Mouse (Mus musculus) adrenal gland, postnatal 0 days (tissue): ENCODE results near the gene Trim30c. TPM values are rescaled to one million over a fixed set of nuclear protein-coding genes. Genes with fewer than 3 reads are reported as not detected.

ENCODE experiments used
- polyA plus RNA-seq: library from polyadenylated mRNA; unstranded; fragments of >200 nt; fragmentation: Nextera tagmentation; extraction: Ambion mirVana; gene quantifications from 2 replicates; pipeline ENCODE4 v1.2.1, GENCODE M21; 2015

Gene Trim30c
- polyA plus RNA-seq = 0.12 and 0.60 TPM in 2 replicates

DNA sequence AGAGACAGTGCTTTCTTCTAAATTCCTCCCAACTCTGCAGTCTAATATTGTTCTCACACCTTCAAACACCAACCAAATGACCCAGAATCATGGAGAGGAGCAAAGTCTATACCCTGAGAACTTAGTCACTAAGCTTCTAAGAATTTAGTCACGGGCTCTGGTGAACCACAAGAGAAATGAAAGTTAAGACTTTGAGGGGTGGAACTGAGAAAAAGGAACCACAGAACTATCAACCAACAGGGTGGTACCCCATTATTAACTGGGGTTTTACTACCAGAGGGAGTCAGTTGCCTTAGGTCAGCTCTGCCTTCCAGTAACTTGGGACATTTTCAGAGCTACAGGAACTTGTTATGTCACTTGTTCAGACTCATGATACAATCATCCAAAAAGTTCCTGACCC is at the start of gene Trim30c:
Gene Trim30c (minus strand): TSS at position 140 of the 400 bp plus-strand sequence.

GRCm38 (mm10) chr7:104369736-104370414 is 30.8 kb downstream of the Trim30c start, which contains the start of gene Trim30b:
Gene Trim30b, minus strand, starts transcription at chr7:104369884.

DNA sequence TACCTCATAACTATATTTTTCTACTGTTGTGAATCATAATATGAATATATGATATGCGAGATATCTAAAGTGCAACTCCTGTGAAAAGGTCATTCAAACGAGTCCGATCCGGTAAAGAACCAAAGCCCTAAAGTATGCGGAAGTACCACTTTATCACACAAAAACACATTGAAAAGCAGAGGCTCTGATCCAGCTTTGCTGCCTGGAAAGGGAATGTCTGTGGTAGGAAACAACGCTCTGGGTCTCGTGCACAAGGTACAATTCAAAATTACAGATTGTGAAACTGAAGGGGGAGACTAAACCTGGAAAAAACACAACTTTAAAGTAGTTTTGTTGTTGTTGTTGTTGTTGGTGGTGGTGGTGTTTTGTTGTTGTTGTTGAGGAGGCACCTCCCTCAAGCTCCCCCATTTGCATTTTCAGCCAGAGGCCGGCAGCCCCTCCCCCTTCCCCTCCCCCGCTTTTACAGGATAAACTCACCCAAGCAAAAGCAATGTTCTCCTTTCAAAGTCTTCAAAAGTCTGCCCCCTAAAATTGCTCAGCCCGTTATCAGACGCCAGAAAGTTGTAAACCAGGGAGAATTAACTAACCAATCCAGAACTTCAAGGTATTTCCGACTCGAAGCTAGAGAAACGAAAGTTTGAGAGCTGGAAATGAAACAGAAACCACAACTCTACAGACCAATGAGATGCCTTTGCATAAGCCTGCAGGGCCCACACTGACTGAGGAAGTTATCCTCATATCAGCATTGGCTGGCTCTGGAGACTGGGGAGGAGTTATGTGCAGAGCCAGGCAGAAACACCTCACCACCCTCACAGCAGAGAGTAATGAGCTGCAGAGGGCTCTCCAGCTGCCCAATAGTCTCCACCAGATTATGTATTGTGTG is 47.7 kb downstream of the Trim30c start, which contains the start of gene Trim12c:
Gene Trim12c (minus strand): TSS at position 646 of the 883 bp plus-strand sequence.

Other genes with a start within 250 kb of the Trim30c start
- not detected in 2 replicates for gene Olfm5, start 236.0 kb downstream of the Trim30c start, polyA plus RNA-seq
- 0.09 and 0.10 TPM in 2 replicates for gene Olfr648, start 217.4 kb downstream of the Trim30c start, polyA plus RNA-seq
- gene Olfr649, start 204.9 kb downstream of the Trim30c start, polyA plus RNA-seq = not detected in 2 replicates
- 0.95 and 1.4 TPM in 2 replicates for gene Trim6, start 182.0 kb downstream of the Trim30c start, polyA plus RNA-seq
- 5.5 and 7.2 TPM in 2 replicates for gene Trim34a, start 156.4 kb downstream of the Trim30c start, polyA plus RNA-seq
- gene Trim5, start 112.7 kb downstream of the Trim30c start, polyA plus RNA-seq = 1.5 and 2.9 TPM in 2 replicates
- 22.6 and 24.5 TPM in 2 replicates for gene Trim12a, start 85.4 kb downstream of the Trim30c start, polyA plus RNA-seq
- gene Trim34b, start 71.4 kb downstream of the Trim30c start, polyA plus RNA-seq = 0.11 and 0.25 TPM in 2 replicates
- 4.2 and 5.0 TPM in 2 replicates for gene Trim12c, start 47.5 kb downstream of the Trim30c start, polyA plus RNA-seq
- gene Trim30b, start 31.0 kb downstream of the Trim30c start, polyA plus RNA-seq = 0.69 and 0.73 TPM in 2 replicates
- gene Trim30a, start 64.4 kb upstream of the Trim30c start, polyA plus RNA-seq = 4.2 and 7.9 TPM in 2 replicates
- gene Trim30d, start 107.0 kb upstream of the Trim30c start, polyA plus RNA-seq = 4.2 and 7.8 TPM in 2 replicates
- gene Olfr651, start 149.3 kb upstream of the Trim30c start, polyA plus RNA-seq = not detected in 2 replicates
- not detected in 2 replicates for gene Olfr652, start 160.1 kb upstream of the Trim30c start, polyA plus RNA-seq
- not detected in 2 replicates for gene Olfr653, start 176.5 kb upstream of the Trim30c start, polyA plus RNA-seq
- not detected in 2 replicates for gene Olfr654, start 186.2 kb upstream of the Trim30c start, polyA plus RNA-seq
- gene Olfr655, start 200.9 kb upstream of the Trim30c start, polyA plus RNA-seq = not detected in 2 replicates
- not detected in 2 replicates for gene Olfr656, start 213.1 kb upstream of the Trim30c start, polyA plus RNA-seq
- gene Olfr657, start 224.0 kb upstream of the Trim30c start, polyA plus RNA-seq = not detected in 2 replicates
- not detected in 2 replicates for gene Olfr658, start 246.5 kb upstream of the Trim30c start, polyA plus RNA-seq